Mouse (Mus musculus) MEL (cell line): ENCODE data around the gene Tsga10ip.

Source experiments
- CTCF ChIP-seq, 3 experiments: IDR thresholded peaks in 2 of 3; conservative IDR thresholded peaks in 1 of 3; 2 replicates each; pipeline ENCODE4 v1.5.1; 2011 to 2012; ENCODE audit warnings: low read length in 3 of 3, low read depth in 2 of 3, mild to moderate bottlenecking in 2 of 3, improper control_type of control experiment in 1 of 3, inconsistent platforms in 1 of 3, mixed read lengths in 1 of 3, moderate library complexity in 1 of 3; ENCODE audit not compliant: control insufficient read depth in 1 of 3, insufficient read depth in 1 of 3, poor library complexity in 1 of 3, severe bottlenecking in 1 of 3
- EP300 ChIP-seq, 2 experiments: IDR thresholded peaks; 2 replicates each; pipeline ENCODE4 v1.6.1; 2011; ENCODE audit warnings: improper control_type of control experiment in 2 of 2, low read length in 2 of 2, low read depth in 1 of 2, mild to moderate bottlenecking in 1 of 2
- GABPA ChIP-seq: IDR thresholded peaks from 2 replicates; pipeline ENCODE4 v1.6.1; 2012; ENCODE audit warnings: low read depth, mild to moderate bottlenecking, inconsistent platforms, low read length, improper control_type of control experiment, moderate library complexity
- MAFK ChIP-seq: IDR thresholded peaks from 2 replicates; pipeline ENCODE4 v1.6.1; 2011; ENCODE audit warnings: low read depth, mild to moderate bottlenecking, low read length, improper control_type of control experiment, borderline replicate concordance
- MAX ChIP-seq: IDR thresholded peaks from 2 replicates; pipeline ENCODE4 v1.6.1; 2011; ENCODE audit warnings: low read length, improper control_type of control experiment
- POLR2A ChIP-seq, 2 experiments: IDR thresholded peaks; 2 replicates each; pipeline ENCODE4 v1.6.1; 2011 to 2012; ENCODE audit warnings: low read length in 2 of 2, mild to moderate bottlenecking in 2 of 2, control low read depth in 1 of 2, improper control_type of control experiment in 1 of 2, low read depth in 1 of 2, moderate library complexity in 1 of 2; ENCODE audit not compliant: control insufficient read depth in 1 of 2, insufficient read depth in 1 of 2, poor library complexity in 1 of 2
- USF2 ChIP-seq, 2 experiments: IDR thresholded peaks; 2 replicates each; pipeline ENCODE4 v1.6.1; 2011 to 2012; ENCODE audit warnings: improper control_type of control experiment in 2 of 2, low read length in 2 of 2, borderline replicate concordance in 1 of 2, inconsistent platforms in 1 of 2, low read depth in 1 of 2, mild to moderate bottlenecking in 1 of 2; ENCODE audit not compliant: insufficient read depth in 1 of 2

- no peak for TF ChIP-seq CTCF (IDR thresholded peaks at IDR 0.05 in 2 of 3, conservative IDR thresholded peaks at IDR 0.05 in 1 of 3; ENCODE audit: control insufficient read depth in 1 of 3, insufficient read depth in 1 of 3, low read depth in 2 of 3, low read length in 3 of 3, poor library complexity in 1 of 3, severe bottlenecking in 1 of 3)
- TF ChIP-seq MAX: no peak
- TF ChIP-seq USF2 (IDR thresholded peaks at IDR 0.05; ENCODE audit: borderline replicate concordance in 1 of 2, insufficient read depth in 1 of 2, low read depth in 1 of 2, low read length in 2 of 2): no peak
- no peak for TF ChIP-seq GABPA
- TF ChIP-seq POLR2A (IDR thresholded peaks at IDR 0.05; ENCODE audit: control insufficient read depth in 1 of 2, insufficient read depth in 1 of 2, low read depth in 1 of 2, low read length in 2 of 2, poor library complexity in 1 of 2): no peak
- TF ChIP-seq MAFK: no peak
- no peak for TF ChIP-seq EP300 (IDR thresholded peaks at IDR 0.05; ENCODE audit: low read depth in 1 of 2, low read length in 2 of 2)
These were observed 29.7 kb upstream of the Tsga10ip start for GRCm38 (mm10) chr19:5431911-5432464.
